Mouse (Mus musculus): ENCODE measurements around the gene Tmem207.
"Not testable (repeated sequence)": the region's sequence is repeated elsewhere in the genome, so short reads cannot be mapped to it uniquely, and the experiment has no call there.

The Tmem207 gene

DNA sequence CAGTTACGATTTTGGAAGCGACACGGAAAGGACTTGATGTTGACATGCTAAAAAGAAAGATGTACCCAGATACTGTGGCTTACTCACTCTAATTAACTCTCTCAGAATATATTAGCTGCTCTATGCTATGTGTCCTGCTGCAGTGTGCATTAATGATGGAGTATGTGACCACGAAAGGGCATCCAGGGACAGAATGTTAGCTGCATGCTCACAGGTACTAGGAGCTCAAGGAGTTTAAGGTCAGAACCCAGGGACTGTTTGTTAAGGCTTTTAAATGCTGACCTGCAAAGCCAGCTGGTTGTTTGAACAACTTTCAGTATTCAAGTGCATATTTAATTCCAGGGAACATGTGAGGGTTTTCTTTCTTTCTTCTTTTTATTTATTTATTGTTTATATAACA lies at the start of gene Tmem207:
Gene Tmem207, minus strand, starts transcription at position 101 of the 400 bp plus-strand sequence.
- no peak for DNase-seq (ENCODE audit: low spot score in 2 of 2)

DNA sequence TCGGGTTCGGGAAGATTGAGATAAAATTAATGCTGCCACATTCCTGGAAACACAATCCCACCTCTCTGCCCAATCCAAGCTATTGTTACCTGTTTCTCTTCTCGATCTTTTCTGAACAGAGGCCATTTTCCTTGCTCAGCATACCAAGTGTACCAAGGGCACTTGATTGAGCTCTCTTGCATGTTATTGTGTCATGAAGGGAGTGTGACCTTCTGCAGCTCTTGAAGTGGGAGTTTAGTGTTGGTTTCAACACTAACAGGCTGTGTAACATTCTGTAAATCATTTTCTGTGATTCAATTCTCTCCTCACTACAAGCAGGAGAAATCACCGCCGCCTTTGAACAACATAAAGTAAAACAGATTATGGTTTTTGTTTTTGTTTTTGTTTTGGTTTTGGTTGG lies 47.6 kb upstream of the Tmem207 start:
- DNase-seq (ENCODE audit: low spot score in 2 of 2) = no peak

DNA sequence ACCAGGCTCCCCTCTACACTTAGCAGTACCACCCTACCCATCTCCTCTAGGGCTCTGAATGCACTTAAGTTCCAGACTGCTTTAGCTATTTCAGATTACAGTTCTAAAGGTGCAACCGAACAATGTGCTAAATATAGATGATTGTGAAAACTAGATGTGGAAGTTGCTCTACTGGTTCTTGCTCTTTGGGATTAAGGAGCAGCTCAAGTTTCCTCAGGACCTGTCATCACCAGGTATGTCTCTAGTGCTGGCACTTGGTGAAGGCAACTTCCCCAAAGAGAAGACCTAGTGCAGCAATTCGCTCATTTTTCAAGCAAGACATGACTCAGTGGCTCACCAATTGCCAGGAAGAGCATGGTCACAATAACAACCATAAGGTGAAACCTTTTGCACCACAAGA lies 45.3 kb upstream of the Tmem207 start:
- DNase-seq (ENCODE audit: low spot score in 2 of 2) = no peak

DNA sequence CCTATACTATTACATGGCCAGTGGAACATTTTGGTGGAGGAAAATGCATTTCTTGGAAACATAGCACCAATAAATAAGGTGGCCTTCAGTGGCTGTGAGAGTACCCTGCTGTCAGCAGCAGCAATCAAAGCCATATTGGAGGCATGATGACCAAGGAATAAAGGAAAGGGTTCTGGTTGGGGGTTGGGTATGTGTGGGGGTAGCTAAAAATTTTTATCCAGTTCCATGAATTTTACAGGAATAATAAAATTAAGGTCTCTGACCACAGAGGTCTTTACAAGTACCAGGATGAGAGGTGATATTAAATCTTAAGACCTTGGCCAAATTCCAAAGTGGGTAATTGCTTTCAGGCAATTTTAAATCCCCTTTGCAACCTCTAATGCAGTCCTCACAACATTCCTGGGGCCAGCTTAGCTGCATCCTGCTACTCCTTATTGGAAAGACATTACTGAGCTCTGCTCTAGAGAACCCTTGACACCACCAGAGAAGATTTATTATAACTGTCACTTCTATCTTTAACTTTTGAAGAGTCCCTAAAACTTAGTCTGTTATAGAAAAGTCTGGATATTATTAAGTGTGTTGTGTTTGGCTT lies 42.9 kb upstream of the Tmem207 start:
- DNase-seq (ENCODE audit: low spot score in 2 of 2) = no peak

DNA sequence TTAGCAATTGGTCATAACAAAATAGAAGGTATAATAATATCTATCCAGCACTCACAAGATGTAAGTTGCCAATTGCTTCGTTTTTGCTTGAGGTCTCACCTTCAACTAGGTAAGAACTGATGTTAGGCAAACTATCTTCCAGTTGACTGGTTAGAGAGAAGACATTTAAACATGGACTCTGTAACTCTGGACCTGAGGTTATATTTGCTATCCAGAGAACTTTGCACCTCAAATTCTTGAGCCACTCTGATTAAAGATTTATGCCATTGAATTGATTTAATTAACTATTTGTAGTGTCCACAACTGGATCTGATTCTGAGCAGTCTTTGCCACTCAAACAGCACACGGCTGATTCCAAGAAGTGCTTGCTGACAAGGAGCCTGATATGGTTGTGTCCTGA lies 36.2 kb upstream of the Tmem207 start:
- DNase-seq (ENCODE audit: low spot score in 2 of 2) = no peak

DNA sequence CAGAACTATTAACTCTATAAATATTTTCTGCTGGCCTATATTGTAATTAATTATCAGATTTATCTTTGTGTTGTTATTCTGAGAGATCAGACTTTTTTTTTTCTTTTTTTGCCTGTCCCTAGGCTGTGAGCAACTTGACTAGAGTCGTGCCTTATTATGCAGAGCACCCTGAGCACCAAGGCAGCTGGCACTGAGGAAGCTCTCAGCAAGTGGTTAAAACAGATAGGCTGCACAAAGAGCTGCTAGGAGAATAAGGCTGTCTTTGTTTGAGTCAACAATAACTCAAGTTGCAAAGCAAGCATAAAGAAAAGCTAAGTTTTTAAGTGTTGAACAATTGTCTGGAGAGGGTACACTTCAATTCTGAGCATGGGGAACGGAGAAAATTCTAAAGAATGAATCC lies 35.2 kb upstream of the Tmem207 start:
- DNase-seq (ENCODE audit: low spot score in 2 of 2) = no peak

GRCm38 (mm10) chr16:26558797-26559196 lies 32.2 kb upstream of the Tmem207 start:
- DNase-seq (ENCODE audit: low spot score in 2 of 2) = no peak

DNA sequence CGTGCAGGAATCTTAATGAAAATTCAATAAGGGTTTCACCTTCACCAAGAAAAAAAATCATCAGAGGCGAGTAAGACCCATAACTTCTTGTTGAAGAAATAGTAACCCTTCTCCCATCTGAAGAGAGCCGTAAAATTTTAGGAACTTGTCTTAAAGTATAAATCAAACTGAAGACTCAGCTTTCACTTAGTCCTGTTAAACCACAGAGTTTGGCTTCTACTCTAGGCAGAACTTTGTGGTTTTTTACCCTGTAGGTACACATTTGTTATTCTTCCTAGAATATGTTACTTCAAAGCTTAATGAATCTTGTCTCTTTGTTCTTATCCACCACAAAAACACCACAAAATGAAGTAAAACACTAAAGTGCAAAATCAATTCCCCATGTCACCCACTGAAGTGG lies 25.7 kb upstream of the Tmem207 start:
- DNase-seq (ENCODE audit: low spot score in 2 of 2) = no peak

GRCm38 (mm10) chr16:26549221-26549620 lies 22.7 kb upstream of the Tmem207 start:
- no peak for DNase-seq (ENCODE audit: low spot score in 2 of 2)

DNA sequence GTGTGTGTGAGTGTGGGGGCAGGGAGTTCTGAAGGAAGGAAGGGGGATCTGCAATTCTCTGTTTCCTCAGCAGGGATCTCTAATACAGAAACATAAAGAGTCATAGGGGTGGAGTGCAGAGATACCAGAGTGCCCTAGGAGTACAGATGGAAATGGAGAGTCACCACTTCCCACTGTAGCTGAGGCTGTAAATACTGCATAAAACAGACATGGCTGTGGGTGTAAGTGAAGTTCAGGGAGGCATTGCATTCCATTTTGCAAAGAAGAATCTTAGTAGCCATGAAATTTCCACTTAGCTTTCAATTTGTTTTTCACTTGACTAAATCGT lies 20.3 kb upstream of the Tmem207 start:
- DNase-seq (ENCODE audit: low spot score in 2 of 2) = no peak

DNA sequence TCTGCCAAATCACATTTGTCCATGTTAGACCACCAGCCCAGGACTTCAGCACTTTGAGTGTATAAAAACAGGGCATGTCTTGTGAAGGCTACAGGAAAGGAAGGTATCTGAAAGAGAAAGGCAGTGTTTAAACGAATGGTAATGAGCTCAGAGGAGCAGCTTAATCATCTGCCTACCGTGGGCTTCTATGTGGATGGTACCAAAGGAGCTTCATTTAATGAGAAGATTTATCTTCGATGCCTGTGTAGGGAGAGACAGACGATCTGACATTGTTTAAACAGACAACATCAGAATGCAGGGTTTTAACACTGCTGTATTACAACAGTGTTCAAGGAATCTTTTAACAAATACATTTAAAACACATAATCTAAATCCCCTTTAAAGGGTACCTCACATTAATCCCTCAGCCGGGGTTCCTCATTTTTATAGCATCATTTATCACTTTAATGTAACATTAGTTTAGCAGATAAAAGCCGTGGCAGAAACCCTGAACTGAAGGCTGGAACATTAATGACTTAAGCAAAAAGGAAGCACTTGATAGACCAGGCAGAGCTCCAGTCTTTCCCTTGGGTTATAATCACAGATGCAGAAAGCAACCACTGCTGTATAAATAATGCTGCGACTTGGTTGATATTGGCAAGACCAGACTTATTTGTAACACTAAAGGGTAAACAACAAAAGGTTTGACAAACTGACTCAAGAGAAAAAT lies 19.8 kb upstream of the Tmem207 start:
- no peak for DNase-seq (ENCODE audit: low spot score in 2 of 2)

DNA sequence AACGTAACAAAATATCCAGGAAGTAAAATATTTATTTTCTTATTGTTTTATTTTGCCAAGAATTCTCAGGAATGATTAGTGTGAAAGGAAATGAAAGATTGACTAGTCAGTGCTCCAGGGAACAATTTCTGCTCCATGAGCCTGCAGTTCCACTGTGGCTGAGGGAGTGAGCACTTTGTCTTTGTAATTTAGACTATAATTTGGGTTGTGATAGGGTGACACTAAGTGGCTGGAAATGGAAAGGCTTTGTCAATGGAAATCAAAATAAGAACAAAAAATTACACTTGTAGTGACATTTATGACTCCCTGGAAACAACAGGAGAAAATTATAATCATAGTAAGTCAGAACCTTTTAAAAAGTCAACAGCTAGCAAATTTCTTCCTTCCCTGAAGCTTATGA lies 5.7 kb upstream of the Tmem207 start:
- no peak for DNase-seq (ENCODE audit: low spot score in 2 of 2)

- no peak for DNase-seq (ENCODE audit: low spot score in 2 of 2)
Observed at GRCm38 (mm10) chr16:26530451-26530850, 3.9 kb upstream of the Tmem207 start.

DNA sequence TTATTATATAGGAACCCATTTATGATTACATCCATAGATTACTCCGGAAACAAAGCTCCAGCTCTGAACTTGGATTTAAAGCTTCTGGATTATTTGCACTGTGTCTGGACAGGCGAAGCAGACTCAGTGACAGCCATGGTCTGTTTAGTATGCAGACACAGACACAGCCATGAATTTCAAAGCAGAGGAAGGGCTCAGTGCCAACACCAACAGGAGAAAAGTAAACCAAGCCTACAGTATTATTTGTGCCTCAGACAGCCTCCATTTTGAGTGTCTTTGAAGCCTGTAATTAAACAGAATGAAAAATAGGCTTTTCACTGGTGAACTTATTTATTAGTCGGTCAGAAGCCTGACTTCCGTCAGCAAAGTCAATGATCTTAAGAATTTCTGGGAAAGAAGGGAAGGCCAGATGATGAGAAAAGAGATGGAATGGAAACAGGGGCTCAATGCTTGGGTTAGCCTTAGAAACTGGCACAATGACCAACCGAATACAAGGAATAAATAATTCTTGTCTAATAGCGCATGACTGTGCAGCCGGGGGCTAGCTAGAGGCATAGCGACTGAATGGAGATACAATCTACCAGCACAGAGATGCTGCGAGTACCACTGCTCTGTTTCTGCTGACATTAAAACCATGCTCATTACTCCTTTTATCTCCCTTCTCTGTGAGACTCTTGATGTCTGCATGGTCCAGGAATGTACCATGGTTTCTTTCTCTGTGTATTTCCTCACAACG lies 1.5 kb upstream of the Tmem207 start:
- DNase-seq (ENCODE audit: low spot score in 2 of 2) = no peak

GRCm38 (mm10) chr16:26525832-26526231 lies 737 bp downstream of the Tmem207 start:
- DNase-seq (ENCODE audit: low spot score in 2 of 2) = no peak

DNA sequence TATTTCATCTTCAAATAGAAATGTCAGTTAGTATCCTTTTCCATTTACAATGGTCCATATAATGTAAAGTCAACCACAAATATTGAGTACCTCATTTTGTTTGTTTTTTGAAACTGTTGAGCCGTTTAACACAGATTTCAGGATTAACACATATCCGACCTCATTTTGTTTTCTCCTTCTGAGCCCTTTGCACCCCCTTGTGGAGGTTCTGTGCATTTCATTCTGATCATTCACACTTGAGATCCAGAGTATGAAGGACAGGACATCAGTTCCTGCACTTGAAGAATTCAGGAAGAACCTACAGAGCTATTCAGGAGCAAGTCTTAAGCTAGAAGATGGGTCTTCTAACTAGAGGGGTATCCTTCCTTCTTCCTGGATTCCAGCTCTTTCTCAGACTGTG lies 7.0 kb downstream of the Tmem207 start:
- DNase-seq (ENCODE audit: low spot score in 2 of 2) = no peak

DNA sequence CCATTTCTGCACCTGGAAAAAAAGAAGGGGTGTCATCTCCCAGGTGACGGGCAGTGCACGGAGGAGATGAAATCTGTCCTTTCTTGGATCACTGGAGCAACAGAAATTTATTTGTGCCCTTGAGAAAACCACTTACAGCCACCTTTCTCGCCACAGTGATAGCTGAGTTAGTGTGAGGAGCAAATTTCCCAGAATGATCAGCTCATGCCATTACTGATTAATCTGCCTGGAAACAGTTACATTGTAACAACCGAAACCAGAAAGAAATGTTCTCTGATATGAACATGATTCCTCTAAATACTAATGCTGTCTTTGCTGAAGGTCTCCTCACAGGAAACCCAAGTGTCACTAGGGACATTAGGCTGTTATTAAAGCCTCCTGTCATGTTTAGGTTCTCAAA lies 21.6 kb downstream of the Tmem207 start:
- DNase-seq (ENCODE audit: low spot score in 2 of 2) = no peak

DNA sequence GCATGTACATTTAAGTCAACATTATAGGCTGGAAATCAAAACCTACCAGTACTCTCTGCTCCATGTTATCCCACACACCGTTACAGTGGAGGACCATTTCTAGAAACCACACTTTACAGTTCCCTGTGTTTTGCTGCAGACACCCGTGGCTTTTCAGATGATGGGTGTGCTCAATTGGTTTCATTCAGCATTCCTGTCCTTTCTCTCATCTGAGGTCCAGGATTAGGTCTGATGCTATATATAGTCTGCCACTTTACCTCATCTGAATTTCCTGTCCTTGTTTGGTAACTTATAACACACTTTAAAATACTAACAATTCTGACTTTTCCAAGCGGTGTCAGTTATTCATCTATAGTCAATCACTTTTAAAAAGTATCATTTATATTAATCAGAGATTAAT lies 25.8 kb downstream of the Tmem207 start:
- no peak for DNase-seq (ENCODE audit: low spot score in 2 of 2)

- DNase-seq (ENCODE audit: low spot score in 2 of 2) = not testable (repeated sequence)
Observed at GRCm38 (mm10) chr16:26499705-26500104, 26.9 kb downstream of the Tmem207 start.

DNA sequence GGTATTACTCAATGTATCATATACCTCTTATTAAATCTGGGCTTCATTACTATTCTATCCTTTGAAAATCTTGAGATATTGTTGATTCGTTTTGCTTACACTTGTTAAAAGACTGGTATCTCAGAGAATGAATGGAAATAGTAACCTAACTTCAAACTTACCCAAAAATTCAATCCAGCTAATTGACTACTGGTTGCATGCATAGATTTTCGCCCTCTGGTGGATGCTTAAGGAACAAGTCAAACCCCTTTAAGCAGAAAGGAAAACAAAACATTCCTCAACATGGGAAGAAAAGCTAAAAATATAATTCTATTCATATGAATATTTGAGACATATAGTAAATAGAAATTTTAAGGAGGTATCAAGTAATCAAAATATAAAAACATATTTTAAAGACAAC lies 30.8 kb downstream of the Tmem207 start:
- DNase-seq (ENCODE audit: low spot score in 2 of 2) = peak in 1 of 2 experiments; percentile 7

GRCm38 (mm10) chr16:26471254-26471653 lies 55.3 kb downstream of the Tmem207 start:
- no peak for DNase-seq (ENCODE audit: low spot score in 2 of 2)

DNA sequence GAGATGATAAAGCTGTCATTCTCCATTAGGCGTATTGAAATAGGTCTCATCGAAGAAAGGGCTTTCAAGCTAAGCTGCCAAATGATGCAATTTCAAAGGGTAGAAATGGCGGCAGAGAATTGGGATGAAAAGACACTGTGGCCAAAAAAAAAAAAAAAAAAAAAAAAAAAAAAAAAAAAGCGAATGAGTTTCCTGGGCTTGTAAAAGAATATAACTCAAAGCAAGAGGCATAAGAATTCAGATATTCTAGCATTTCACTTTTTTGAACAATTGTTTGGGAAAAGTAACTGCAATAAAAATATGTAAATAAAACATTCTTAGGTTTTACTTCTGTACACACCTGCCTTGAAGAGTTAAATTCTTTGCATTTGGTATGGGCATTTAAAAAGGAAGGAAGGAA lies 60.0 kb downstream of the Tmem207 start:
- DNase-seq (ENCODE audit: low spot score in 2 of 2) = no peak

DNA sequence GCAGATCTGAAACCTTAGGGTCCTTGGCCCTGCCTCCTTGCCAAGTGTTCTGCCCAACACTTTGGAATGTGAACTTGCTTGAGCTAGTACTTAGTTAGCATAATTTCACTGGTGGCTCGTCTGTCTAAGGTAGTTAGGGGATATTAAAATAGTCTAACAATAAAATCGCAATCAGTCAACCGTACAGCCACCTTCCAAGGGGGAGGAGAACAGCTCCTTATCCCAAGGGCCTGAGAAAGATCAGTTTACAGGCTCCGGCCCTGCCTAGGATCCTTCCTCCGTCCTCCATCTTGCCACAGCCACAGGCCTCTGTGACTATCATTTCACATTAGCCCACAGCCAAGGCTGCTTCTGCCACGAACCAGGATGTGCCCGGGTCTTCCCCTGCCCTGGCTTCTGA lies 63.7 kb downstream of the Tmem207 start, which contains the start of gene Cldn16:
Gene Cldn16, plus strand, starts transcription at position 301 of the 400 bp plus-strand sequence.
- DNase-seq (ENCODE audit: low spot score in 2 of 2) = no peak

All from frontal cortex, postnatal 25 days (tissue).